In the genomic region with DNA sequence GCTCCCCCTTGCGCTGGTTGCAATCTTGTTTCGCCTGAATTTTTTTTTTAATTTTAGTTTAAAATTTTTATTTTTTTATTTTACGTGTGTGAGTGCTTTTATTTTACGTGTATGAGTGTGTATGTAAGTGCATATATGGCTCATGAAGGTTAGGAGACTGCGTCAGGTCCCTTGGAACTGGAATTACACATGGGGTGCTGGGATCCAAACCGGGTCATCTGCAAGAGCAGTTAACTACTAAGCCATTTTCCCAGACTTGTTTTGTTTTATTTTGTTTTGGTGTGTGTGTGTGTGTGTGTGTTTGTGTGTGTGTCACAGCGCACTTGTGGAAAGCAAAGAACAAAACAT, we compare ENCODE assay signal across 8 mouse cellular contexts. TPM values are rescaled to one million over a fixed set of nuclear protein-coding genes. Genes with fewer than 3 reads are reported as not detected.
DNase-seq lines count a peak whose midpoint lies in the region; ATAC-seq and TF ChIP-seq lines count a peak whose summit lies in the region.

No protein-coding gene starts in this region.

- H3K4me1 ChIP-seq in kidney, postnatal 0 days (replicated peaks; ENCODE audit: insufficient read depth, low read length) = peaks cover 12% of the 10 kb centered on the region
- 0 out of 2 replicates have a peak, but pooled peaks cover 3% of the 10 kb centered on the region for H3K4me1 ChIP-seq in embryonic facial prominence, embryonic 11.5 days (ENCODE audit: control insufficient read depth, insufficient read depth, low read length)
- peaks cover 28% of the 10 kb centered on the region for H3K4me1 ChIP-seq in intestine, embryonic 16.5 days (ENCODE audit: control insufficient read depth, insufficient read depth, low read length)
- H3K4me1 ChIP-seq in neural tube, embryonic 11.5 days (ENCODE audit: control insufficient read depth, insufficient read depth, low read length) = peaks cover 8% of the 10 kb centered on the region

- no peak for ATAC-seq in kidney, postnatal 0 days (replicated peaks; ENCODE audit: low FRiP score, low read depth)
- ATAC-seq in embryonic facial prominence, embryonic 11.5 days (replicated peaks; ENCODE audit: insufficient number of reproducible peaks, low FRiP score, low TSS enrichment, low read depth) = no peak
- ATAC-seq in intestine, embryonic 16.5 days = no peak
- peak; percentile 28; the same call in 1 of the 2 replicates for ATAC-seq in neural tube, embryonic 11.5 days (ENCODE audit: insufficient read depth, low FRiP score, low TSS enrichment)
- no peak for ATAC-seq in frontal cortex, adult (ENCODE audit: low TSS enrichment)

- peak overlapping the region; percentile 57 for H3K4me2 ChIP-seq in kidney, postnatal 0 days (ENCODE audit: low read length)
- peak overlapping the region; percentile 39 for H3K4me2 ChIP-seq in embryonic facial prominence, embryonic 11.5 days (ENCODE audit: low read depth, low read length)
- H3K4me2 ChIP-seq in intestine, embryonic 16.5 days (ENCODE audit: low read depth, low read length) = peak overlapping the region; percentile 90
- peak overlapping the region; percentile 85 for H3K4me2 ChIP-seq in neural tube, embryonic 11.5 days (ENCODE audit: low read depth)

- H3K4me3 ChIP-seq in kidney, postnatal 0 days (replicated peaks; ENCODE audit: low read depth, low read length) = peak overlapping the region; percentile 58
- peak overlapping the region; percentile 52 for H3K4me3 ChIP-seq in embryonic facial prominence, embryonic 11.5 days (ENCODE audit: low read depth, low read length)
- peak overlapping the region; percentile 88 for H3K4me3 ChIP-seq in intestine, embryonic 16.5 days (ENCODE audit: low read length)
- H3K4me3 ChIP-seq in neural tube, embryonic 11.5 days (ENCODE audit: low read depth, low read length) = peak overlapping the region; percentile 78

- H3K27ac ChIP-seq in kidney, postnatal 0 days = no peak overlapping the region
- no peak overlapping the region for H3K27ac ChIP-seq in embryonic facial prominence, embryonic 11.5 days (replicated peaks; ENCODE audit: low read depth, low read length)
- no peak overlapping the region for H3K27ac ChIP-seq in intestine, embryonic 16.5 days (ENCODE audit: low read length)
- H3K27ac ChIP-seq in neural tube, embryonic 11.5 days (ENCODE audit: low read depth, low read length) = no peak overlapping the region

- 34% methylated on average over 7 of the region's 7 CpGs for WGBS in kidney, postnatal 0 days
- WGBS in embryonic facial prominence, embryonic 11.5 days = 39% methylated on average over 7 of the region's 7 CpGs
- 33% methylated on average over 7 of the region's 7 CpGs for WGBS in intestine, embryonic 16.5 days
- 41% methylated on average over 7 of the region's 7 CpGs for WGBS in neural tube, embryonic 11.5 days

- H3K9ac ChIP-seq in kidney, postnatal 0 days (ENCODE audit: low read depth, low read length) = peak overlapping the region; percentile 63; the same call in 1 of the 2 replicates
- peak overlapping the region; percentile 27; the same call in 1 of the 2 replicates for H3K9ac ChIP-seq in embryonic facial prominence, embryonic 11.5 days (replicated peaks; ENCODE audit: low read length)
- peak overlapping the region; percentile 85 for H3K9ac ChIP-seq in intestine, embryonic 16.5 days (ENCODE audit: low read depth, low read length)
- peak overlapping the region; percentile 74; the same call in 1 of the 2 replicates for H3K9ac ChIP-seq in neural tube, embryonic 11.5 days (ENCODE audit: low read length)

- TF ChIP-seq CTCF in kidney, postnatal 0 days (IDR thresholded peaks at IDR 0.05; ENCODE audit: low read depth) = no peak

- no peaks in the 10 kb centered on the region for H3K9me3 ChIP-seq in kidney, postnatal 0 days (replicated peaks; ENCODE audit: low read length)
- H3K9me3 ChIP-seq in embryonic facial prominence, embryonic 11.5 days (replicated peaks; ENCODE audit: control insufficient read depth, low read length) = no peaks in the 10 kb centered on the region
- no peaks in the 10 kb centered on the region for H3K9me3 ChIP-seq in intestine, embryonic 16.5 days (ENCODE audit: control insufficient read depth, low read length)
- H3K9me3 ChIP-seq in neural tube, embryonic 11.5 days (ENCODE audit: control insufficient read depth, low read length) = no peaks in the 10 kb centered on the region

- DNase-seq in kidney, postnatal 0 days (ENCODE audit: low spot score) = no peak
- no peak for DNase-seq in kidney, adult 18-20 months
- no peak for DNase-seq in embryonic facial prominence, embryonic 11.5 days (ENCODE audit: low spot score)
- DNase-seq in neural tube, embryonic 11.5 days (ENCODE audit: low spot score) = no peak
- no peak for DNase-seq in thymus, postnatal 36 days
- no peak for DNase-seq in urinary bladder, postnatal 25 days (ENCODE audit: low spot score)

- H3K27me3 ChIP-seq in kidney, postnatal 0 days (ENCODE audit: insufficient read depth, low read length) = no peaks in the 10 kb centered on the region
- no peaks in the 10 kb centered on the region for H3K27me3 ChIP-seq in embryonic facial prominence, embryonic 11.5 days (ENCODE audit: control insufficient read depth, insufficient read depth, low read length)
- H3K27me3 ChIP-seq in intestine, embryonic 16.5 days (replicated peaks; ENCODE audit: control insufficient read depth, insufficient read depth, low read length) = no peaks in the 10 kb centered on the region
- no peaks in the 10 kb centered on the region for H3K27me3 ChIP-seq in neural tube, embryonic 11.5 days (ENCODE audit: control insufficient read depth, insufficient read depth, low read length)

- H3K36me3 ChIP-seq in kidney, postnatal 0 days (ENCODE audit: insufficient read depth, low read length) = peaks cover 4% of the 10 kb centered on the region; the same call in 1 of the 2 replicates
- H3K36me3 ChIP-seq in embryonic facial prominence, embryonic 11.5 days (replicated peaks; ENCODE audit: control insufficient read depth, insufficient read depth, low read depth, low read length) = no peaks in the 10 kb centered on the region
- no peaks in the 10 kb centered on the region for H3K36me3 ChIP-seq in intestine, embryonic 16.5 days (ENCODE audit: control insufficient read depth, insufficient read depth, low read length)
- no peaks in the 10 kb centered on the region for H3K36me3 ChIP-seq in neural tube, embryonic 11.5 days (ENCODE audit: control insufficient read depth, insufficient read depth, low read length)

RNA-seq across cellular contexts. Expression of gene Ttll12, which starts 0.4 kb away (rescaled TPM):
- 22.4 and 25.1 TPM in 2 replicates for polyA plus RNA-seq in kidney, postnatal 0 days (2015; fragmentation: Nextera tagmentation; extraction: Ambion mirVana)
- 48.6 and 54.4 TPM in 2 replicates for polyA plus RNA-seq in embryonic facial prominence, embryonic 11.5 days (2014; fragmentation: Nextera tagmentation; extraction: Ambion mirVana)
- 29.3 and 30.2 TPM in 2 replicates for polyA plus RNA-seq in intestine, embryonic 16.5 days (2015; fragmentation: Nextera tagmentation; extraction: Ambion mirVana)
- 48.0 and 50.9 TPM in 2 replicates for polyA plus RNA-seq in neural tube, embryonic 11.5 days (2014; fragmentation: Nextera tagmentation; extraction: Ambion mirVana)

RNA-seq across cellular contexts. Expression of gene Mcat, which starts 31.8 kb away (rescaled TPM):
- 37.6 and 41.2 TPM in 2 replicates for polyA plus RNA-seq in kidney, postnatal 0 days (2015; fragmentation: Nextera tagmentation; extraction: Ambion mirVana)
- polyA plus RNA-seq in embryonic facial prominence, embryonic 11.5 days (2014; fragmentation: Nextera tagmentation; extraction: Ambion mirVana) = 40.3 and 42.5 TPM in 2 replicates
- polyA plus RNA-seq in intestine, embryonic 16.5 days (2015; fragmentation: Nextera tagmentation; extraction: Ambion mirVana) = 26.4 and 27.0 TPM in 2 replicates
- polyA plus RNA-seq in neural tube, embryonic 11.5 days (2014; fragmentation: Nextera tagmentation; extraction: Ambion mirVana) = 41.2 and 43.8 TPM in 2 replicates

RNA-seq across cellular contexts. Expression of gene Tspo, which starts 31.9 kb away (rescaled TPM):
- 159 and 169 TPM in 2 replicates for polyA plus RNA-seq in kidney, postnatal 0 days (2015; fragmentation: Nextera tagmentation; extraction: Ambion mirVana)
- 24.7 and 32.5 TPM in 2 replicates for polyA plus RNA-seq in embryonic facial prominence, embryonic 11.5 days (2014; fragmentation: Nextera tagmentation; extraction: Ambion mirVana)
- polyA plus RNA-seq in intestine, embryonic 16.5 days (2015; fragmentation: Nextera tagmentation; extraction: Ambion mirVana) = 128 and 133 TPM in 2 replicates
- polyA plus RNA-seq in neural tube, embryonic 11.5 days (2014; fragmentation: Nextera tagmentation; extraction: Ambion mirVana) = 21.0 and 26.0 TPM in 2 replicates

Comparison
In these comparisons a context has a peak if more than half of its experiments do, and no peak if none do; other contexts are left out.
1. H3K4me2 ChIP-seq: peak in every context shown above with its lines; median percentile 90 in intestine, embryonic 16.5 days; 85 in neural tube, embryonic 11.5 days; 57 in kidney, postnatal 0 days; 39 in embryonic facial prominence, embryonic 11.5 days.
2. H3K9ac ChIP-seq: peak in every context shown above with its lines; median percentile 85 in intestine, embryonic 16.5 days; 74 in neural tube, embryonic 11.5 days; 63 in kidney, postnatal 0 days; 27 in embryonic facial prominence, embryonic 11.5 days.